Mouse (Mus musculus) ES-CJ7 (cell line): ENCODE data around the gene Gm8369.
"Not testable (repeated sequence)": the region's sequence is repeated elsewhere in the genome, so short reads cannot be mapped to it uniquely, and the experiment has no call there.

Source experiments
- DNase-seq: peaks from one replicate; pipeline ENCODE4 v3.0.0; 2011; ENCODE audit warnings: low read depth, low spot score

Gm8369 gene

GRCm38 (mm10) chr19:11485746-11486145 is at the start of gene Gm8369:
Gene Gm8369 (plus strand): TSS chr19:11485938.
- DNase-seq: no peak

DNA sequence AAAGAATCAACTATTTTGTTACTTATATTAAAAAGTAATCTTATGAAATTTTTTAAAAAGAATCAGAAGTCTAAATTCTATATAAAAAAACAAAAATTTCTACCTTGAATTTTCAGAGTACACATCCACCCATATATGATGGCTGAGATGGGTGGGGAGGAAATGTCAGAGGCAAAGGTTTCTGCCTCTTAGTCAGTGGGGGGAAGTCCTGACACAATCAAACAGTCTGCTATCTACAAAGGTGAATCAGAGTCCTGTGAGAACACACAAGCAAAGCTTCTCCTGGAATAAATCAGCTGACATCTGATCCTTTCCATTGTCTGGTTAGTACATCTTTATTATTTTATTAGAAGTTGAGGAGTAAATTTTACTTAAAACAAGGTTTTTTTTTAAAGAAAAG is 42.4 kb upstream of the Gm8369 start, which contains the start of gene Ms4a4b:
Gene Ms4a4b, plus strand, starts transcription at position 216 of the 400 bp plus-strand sequence.
- DNase-seq: no peak

DNA sequence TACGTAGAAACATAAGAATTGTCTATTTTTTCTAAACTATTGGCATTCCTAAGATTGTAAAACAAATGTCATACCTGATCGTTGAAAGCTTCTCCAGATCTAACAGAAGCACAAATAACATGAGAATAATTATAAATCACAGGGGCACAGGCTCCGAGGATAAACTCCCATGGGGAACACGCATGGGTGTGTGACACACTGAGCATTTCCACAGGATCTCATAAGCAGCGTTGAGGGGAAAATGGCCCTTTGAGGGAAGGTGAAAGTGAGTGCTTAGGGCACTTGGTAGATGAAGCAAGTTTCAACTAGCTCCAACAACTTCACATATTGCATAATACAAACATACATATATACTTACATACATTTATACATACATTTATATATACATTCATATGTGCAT is 41.8 kb upstream of the Gm8369 start:
- no peak for DNase-seq

DNA sequence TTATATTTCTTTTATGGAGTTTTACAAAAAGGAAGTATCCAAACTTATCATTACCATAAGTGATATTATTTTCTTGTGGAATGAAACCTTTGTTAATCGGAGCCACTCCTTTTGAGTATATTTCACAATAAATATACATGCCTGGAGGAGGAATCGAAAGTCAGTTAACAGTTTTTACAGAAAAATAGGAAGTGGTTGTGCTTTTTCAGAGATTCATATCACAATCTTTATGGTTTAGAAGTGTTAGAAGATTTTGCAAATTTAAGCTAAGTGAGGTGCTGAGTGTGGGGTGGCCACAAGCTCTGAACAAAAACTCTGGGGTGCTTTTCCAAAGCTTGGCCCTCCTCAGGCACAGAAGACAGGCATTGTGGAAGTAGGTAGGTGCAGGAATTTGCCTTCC is 38.5 kb upstream of the Gm8369 start:
- no peak for DNase-seq

- not testable (repeated sequence) for DNase-seq
Measured at GRCm38 (mm10) chr19:11459041-11459440, 26.7 kb upstream of the Gm8369 start.

- not testable (repeated sequence) for DNase-seq
Measured at GRCm38 (mm10) chr19:11464795-11465194, 20.9 kb upstream of the Gm8369 start.

- DNase-seq: no peak
Measured at GRCm38 (mm10) chr19:11466471-11466870, 19.3 kb upstream of the Gm8369 start.

- DNase-seq: not testable (repeated sequence)
Measured at GRCm38 (mm10) chr19:11468361-11468760, 17.4 kb upstream of the Gm8369 start.

DNA sequence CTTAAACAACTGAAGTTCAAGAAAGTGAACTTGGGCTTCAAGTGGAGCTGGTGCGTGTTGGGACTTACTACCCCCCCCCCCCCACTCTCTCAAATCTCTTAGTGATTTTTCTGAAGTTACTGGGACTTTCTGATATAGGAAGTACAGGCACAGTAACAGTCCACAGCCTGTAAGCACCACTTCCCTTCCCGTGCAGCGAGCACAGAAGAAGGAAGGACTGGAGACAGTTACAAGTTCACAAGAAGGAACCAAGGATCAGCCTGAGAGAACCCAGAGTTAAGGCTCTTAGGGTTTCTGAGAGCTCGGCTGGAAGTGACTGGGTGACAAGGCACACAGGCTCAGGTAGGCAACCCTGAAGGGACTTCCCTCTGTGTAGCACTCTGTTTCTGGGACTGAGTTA is 16.5 kb upstream of the Gm8369 start, which contains the start of gene Ms4a6c:
Gene Ms4a6c, plus strand, starts transcription at position 152 of the 400 bp plus-strand sequence.
- not testable (repeated sequence) for DNase-seq

GRCm38 (mm10) chr19:11479714-11480113 is 6.0 kb upstream of the Gm8369 start:
- DNase-seq: no peak

DNA sequence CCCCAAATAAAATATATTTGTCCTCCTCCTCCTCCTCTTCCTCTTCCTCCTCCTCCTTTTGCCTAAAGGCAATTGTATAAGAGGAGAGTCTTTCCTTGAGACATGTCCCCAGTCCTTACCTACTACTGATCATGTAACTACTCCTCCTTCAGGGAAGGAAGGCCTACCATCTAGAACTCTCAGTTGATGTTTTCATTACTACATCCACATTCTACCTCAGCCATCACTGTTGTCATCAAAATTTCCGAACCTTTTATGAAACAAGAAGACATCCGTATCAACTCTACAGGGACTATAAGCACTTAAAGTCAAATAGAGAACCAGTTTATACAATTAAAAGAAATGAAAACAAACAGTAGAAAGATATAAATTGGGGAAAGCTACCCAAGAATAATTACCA is 3.1 kb upstream of the Gm8369 start:
- no peak for DNase-seq

DNA sequence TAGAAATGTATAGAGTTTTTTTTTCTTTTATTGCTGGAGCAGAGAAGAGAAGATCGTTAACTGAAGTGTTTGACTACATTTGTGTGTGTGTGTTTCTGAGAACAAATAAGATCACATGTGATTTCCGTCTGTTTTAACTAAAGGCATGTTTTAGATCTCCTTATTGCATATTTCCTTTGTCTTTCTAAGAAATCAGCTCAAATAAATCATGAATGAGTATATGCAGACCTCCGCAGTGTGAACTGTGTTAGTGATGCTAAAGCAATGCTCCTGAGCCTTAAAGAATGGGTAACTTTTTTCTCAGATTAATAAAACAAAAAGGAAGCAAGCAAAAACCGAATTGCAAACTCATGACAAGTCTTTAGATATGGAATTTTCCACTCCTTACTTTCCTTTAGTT is 1.8 kb upstream of the Gm8369 start:
- no peak for DNase-seq

DNA sequence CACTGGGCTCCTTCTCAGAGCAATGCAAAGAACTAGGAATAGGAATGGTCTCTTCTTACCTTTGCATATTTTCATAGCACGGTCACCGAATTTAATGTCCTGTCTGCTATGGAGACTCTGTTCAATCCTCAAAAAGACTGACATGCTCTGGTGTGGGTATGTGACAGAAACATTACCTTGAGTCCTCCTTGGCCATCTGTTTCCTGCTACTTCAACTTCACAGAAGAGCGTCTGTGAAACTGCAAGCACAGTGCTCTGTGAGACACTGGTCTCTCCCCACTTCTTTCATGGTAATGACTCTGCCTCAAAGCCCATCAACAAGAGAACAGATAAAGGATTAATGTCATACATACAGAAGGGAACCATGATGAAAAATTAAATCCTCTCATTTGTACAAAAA is 1.4 kb upstream of the Gm8369 start:
- DNase-seq: no peak

GRCm38 (mm10) chr19:11485266-11485665 is 472 bp upstream of the Gm8369 start:
- no peak for DNase-seq

GRCm38 (mm10) chr19:11486599-11486998 is 861 bp downstream of the Gm8369 start:
- no peak for DNase-seq

- DNase-seq: no peak
Measured at GRCm38 (mm10) chr19:11491406-11492189, 5.9 kb downstream of the Gm8369 start.

- no peak for DNase-seq
Measured at GRCm38 (mm10) chr19:11492671-11493070, 6.9 kb downstream of the Gm8369 start.

DNA sequence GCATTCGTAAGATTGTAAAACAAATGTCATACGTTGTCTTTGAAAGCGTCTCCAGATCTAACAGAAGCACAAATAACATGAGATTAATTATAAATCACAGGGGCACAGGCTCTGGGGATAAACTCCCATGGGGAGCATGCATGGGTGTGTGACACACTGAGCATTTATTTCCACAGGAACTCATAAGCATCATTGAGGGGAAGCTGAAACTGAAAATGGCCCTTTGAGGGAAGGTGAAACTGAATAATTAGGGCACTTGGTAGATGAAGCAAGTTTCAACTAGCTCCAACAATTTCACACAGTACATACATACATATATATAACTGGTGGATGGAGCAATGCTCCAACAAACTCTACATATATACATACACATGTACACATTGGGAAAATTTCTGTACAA is 8.8 kb downstream of the Gm8369 start:
- no peak for DNase-seq

GRCm38 (mm10) chr19:11496361-11496760 is 10.6 kb downstream of the Gm8369 start:
- no peak for DNase-seq

- DNase-seq: not testable (repeated sequence)
Measured at GRCm38 (mm10) chr19:11497300-11497699, 11.6 kb downstream of the Gm8369 start.

DNA sequence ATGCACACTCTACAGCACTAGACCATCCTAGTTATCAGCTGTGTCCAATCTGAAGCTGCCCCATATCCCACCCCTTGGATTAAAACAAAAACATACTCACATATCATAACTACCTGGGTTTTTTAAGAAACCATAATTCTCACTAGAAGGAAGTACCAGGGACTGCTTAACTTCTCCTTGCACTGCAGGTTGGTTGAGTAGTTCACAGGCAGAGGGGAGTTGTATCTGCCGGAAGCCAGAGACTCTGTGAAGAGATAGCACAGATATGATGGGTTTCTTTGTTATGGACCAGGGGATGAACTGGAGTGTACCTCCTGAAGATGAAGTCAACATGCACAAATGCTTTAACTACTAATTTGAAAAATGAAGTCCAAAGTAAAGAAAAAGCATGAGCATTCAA is 15.1 kb downstream of the Gm8369 start:
- no peak for DNase-seq

GRCm38 (mm10) chr19:11501326-11501725 is 15.6 kb downstream of the Gm8369 start:
- DNase-seq: no peak

GRCm38 (mm10) chr19:11504857-11505256 is 19.1 kb downstream of the Gm8369 start:
- no peak for DNase-seq
